Mouse (Mus musculus): Measurements from ENCODE around the gene 4930563M21Rik. TPM values are rescaled to one million over a fixed set of nuclear protein-coding genes. Genes with fewer than 3 reads are reported as not detected.

The 4930563M21Rik gene
- polyA plus RNA-seq, 1 experiment from 2014 or later = not detected

GRCm38 (mm10) chr9:55937664-55938617 is 72.4 kb downstream of the 4930563M21Rik start, which contains the start of gene Scaper:
Gene Scaper (minus strand): TSS chr9:55938119.
- Histone ChIP-seq H3K4me1 (replicated peaks) (peaks cover 25% of the 10 kb centered on the region), H3K27ac (replicated peaks) (peak within 1 kb of the TSS; percentile 89), H3K9ac (peak within 1 kb of the TSS; percentile 89), H3K4me2 (peak within 1 kb of the TSS; percentile 73), H3K9me3 (no peaks in the 10 kb centered on the region), H3K27me3 (no peaks in the 10 kb centered on the region), H3K36me3 (no peaks in the 10 kb centered on the region), H3K4me3 (peak within 1 kb of the TSS; percentile 81)
- ATAC-seq (ENCODE audit: low read depth) = peak; percentile 98
- WGBS = 2% methylated on average over 58 of the region's 60 CpGs

GRCm38 (mm10) chr9:55937224-55937663 is 73.1 kb downstream of the 4930563M21Rik start:
- Histone ChIP-seq H3K4me2 (peak overlapping the region; percentile 73), H3K36me3 (no peaks in the 10 kb centered on the region), H3K4me1 (replicated peaks) (peaks cover 25% of the 10 kb centered on the region), H3K27me3 (no peaks in the 10 kb centered on the region), H3K27ac (replicated peaks) (peak overlapping the region; percentile 89), H3K9ac (peak overlapping the region; percentile 89), H3K9me3 (no peaks in the 10 kb centered on the region), H3K4me3 (peak overlapping the region; percentile 81)
- peak; percentile 2; the same call in 1 of the 2 replicates for ATAC-seq (ENCODE audit: low read depth)
- WGBS = 38% methylated on average over 5 of the region's 5 CpGs

- Histone ChIP-seq H3K27ac (replicated peaks) (no peak overlapping the region), H3K9ac (no peak overlapping the region), H3K9me3 (no peaks in the 10 kb centered on the region), H3K4me1 (replicated peaks) (peaks cover 13% of the 10 kb centered on the region), H3K4me2 (no peak overlapping the region), H3K4me3 (no peak overlapping the region), H3K36me3 (no peaks in the 10 kb centered on the region), H3K27me3 (no peaks in the 10 kb centered on the region)
- no peak for ATAC-seq (ENCODE audit: low read depth)
- 89% methylated on average over 1 of the region's 1 CpGs for WGBS
Measured at GRCm38 (mm10) chr9:55932482-55932881, 77.9 kb downstream of the 4930563M21Rik start.

GRCm38 (mm10) chr9:55918579-55918978 is 91.8 kb downstream of the 4930563M21Rik start:
- Histone ChIP-seq H3K36me3 (no peaks in the 10 kb centered on the region), H3K4me2 (no peak overlapping the region), H3K27me3 (no peaks in the 10 kb centered on the region), H3K4me1 (replicated peaks) (no peaks in the 10 kb centered on the region), H3K9me3 (no peaks in the 10 kb centered on the region), H3K27ac (replicated peaks) (no peak overlapping the region), H3K4me3 (no peak overlapping the region), H3K9ac (no peak overlapping the region)
- 65% methylated on average over 3 of the region's 3 CpGs for WGBS
- no peak for ATAC-seq (ENCODE audit: low read depth)

- no peak for ATAC-seq (ENCODE audit: low read depth)
- no peak overlapping the region for H3K9ac ChIP-seq
- no peak overlapping the region for H3K27ac ChIP-seq (replicated peaks)
- H3K4me1 ChIP-seq (replicated peaks) = no peaks in the 10 kb centered on the region
- H3K27me3 ChIP-seq = no peaks in the 10 kb centered on the region
- H3K4me3 ChIP-seq = no peak overlapping the region
- H3K9me3 ChIP-seq = no peaks in the 10 kb centered on the region
- H3K36me3 ChIP-seq = no peaks in the 10 kb centered on the region
- no peak overlapping the region for H3K4me2 ChIP-seq
Measured at GRCm38 (mm10) chr9:55916751-55917150, 93.6 kb downstream of the 4930563M21Rik start.

Other genes starting within 250 kb of the 4930563M21Rik start
- 33.0 and 34.9 TPM in 2 replicates for gene Scaper, start 72.4 kb downstream of the 4930563M21Rik start, polyA plus RNA-seq (2015; fragmentation: Nextera tagmentation; extraction: Ambion mirVana)
- gene Rcn2, start 31.3 kb upstream of the 4930563M21Rik start, polyA plus RNA-seq (2015; fragmentation: Nextera tagmentation; extraction: Ambion mirVana) = 261 and 281 TPM in 2 replicates
- 0.87 and 1.1 TPM in 2 replicates for gene Pstpip1, start 79.4 kb upstream of the 4930563M21Rik start, polyA plus RNA-seq (2015; fragmentation: Nextera tagmentation; extraction: Ambion mirVana)
- 602 and 606 TPM in 2 replicates for gene Tspan3, start 154.9 kb upstream of the 4930563M21Rik start, polyA plus RNA-seq (2015; fragmentation: Nextera tagmentation; extraction: Ambion mirVana)